Mouse (Mus musculus): ENCODE results near the gene Ankrd60. TPM values are rescaled to one million over a fixed set of nuclear protein-coding genes. Genes with fewer than 3 reads are reported as not detected.
A peak's percentile ranks its signal among the peaks of the same experiment; 100 is the strongest.

Gene Ankrd60
- polyA plus RNA-seq, 1 experiment from 2014 or later, result not detected

- Histone ChIP-seq H3K36me3 (ENCODE audit: control insufficient read depth, insufficient read depth, low read length) (no peaks in the 10 kb centered on the region), H3K9ac (ENCODE audit: low read length) (no peak overlapping the region), H3K27me3 (ENCODE audit: control insufficient read depth, insufficient read depth, low read length) (no peaks in the 10 kb centered on the region), H3K4me1 (ENCODE audit: control insufficient read depth, insufficient read depth, low read length) (0 out of 2 replicates have a peak, but pooled peaks cover 4% of the 10 kb centered on the region), H3K4me2 (ENCODE audit: low read depth, severe bottlenecking) (no peak overlapping the region), H3K9me3 (ENCODE audit: control insufficient read depth, low read length) (no peaks in the 10 kb centered on the region), H3K4me3 (ENCODE audit: low read depth, low read length) (no peak overlapping the region), H3K27ac (replicated peaks; ENCODE audit: low read depth, low read length) (no peak overlapping the region)
- DNase-seq (ENCODE audit: low spot score) (no peak), ATAC-seq (ENCODE audit: insufficient number of reproducible peaks, low FRiP score, low TSS enrichment, low read depth) (no peak)
- WGBS, result 86% methylated on average over 4 of the region's 4 CpGs
These were observed 35.4 kb downstream of the Ankrd60 start for GRCm38 (mm10) chr2:173542716-173543115.

GRCm38 (mm10) chr2:173541748-173542147 lies 36.4 kb downstream of the Ankrd60 start:
- Histone ChIP-seq H3K4me2 (ENCODE audit: low read depth, severe bottlenecking) (no peak overlapping the region), H3K27ac (replicated peaks; ENCODE audit: low read depth, low read length) (no peak overlapping the region), H3K4me1 (ENCODE audit: control insufficient read depth, insufficient read depth, low read length) (0 out of 2 replicates have a peak, but pooled peaks cover 4% of the 10 kb centered on the region), H3K9ac (ENCODE audit: low read length) (no peak overlapping the region), H3K9me3 (ENCODE audit: control insufficient read depth, low read length) (no peaks in the 10 kb centered on the region), H3K36me3 (ENCODE audit: control insufficient read depth, insufficient read depth, low read length) (no peaks in the 10 kb centered on the region), H3K4me3 (ENCODE audit: low read depth, low read length) (no peak overlapping the region), H3K27me3 (ENCODE audit: control insufficient read depth, insufficient read depth, low read length) (no peaks in the 10 kb centered on the region)
- 72% methylated on average over 4 of the region's 4 CpGs for WGBS
- ATAC-seq (ENCODE audit: insufficient number of reproducible peaks, low FRiP score, low TSS enrichment, low read depth) (no peak), DNase-seq (ENCODE audit: low spot score) (no peak)

DNA sequence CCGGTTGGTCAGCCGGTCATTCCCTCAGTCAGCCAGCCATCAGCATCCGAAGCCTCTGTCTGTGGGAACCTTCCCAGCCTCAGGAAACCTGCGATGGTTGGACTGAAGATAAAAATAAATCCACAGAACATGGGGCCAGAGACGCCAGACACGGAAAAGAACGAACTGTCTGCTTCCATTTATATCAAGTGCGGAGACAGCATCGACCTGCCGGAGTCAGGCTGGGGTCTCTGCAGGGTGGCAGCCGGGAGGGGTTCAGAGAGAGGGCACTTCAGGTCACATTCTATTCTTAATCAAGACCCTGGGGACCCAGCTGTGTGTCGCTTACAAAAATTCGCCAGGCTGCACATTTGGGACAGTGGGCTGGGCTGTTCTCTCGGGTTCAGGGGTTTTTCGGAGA lies 38.4 kb downstream of the Ankrd60 start:
- ATAC-seq (ENCODE audit: insufficient number of reproducible peaks, low FRiP score, low TSS enrichment, low read depth) (no peak), DNase-seq (ENCODE audit: low spot score) (no peak)
- Histone ChIP-seq H3K9ac (ENCODE audit: low read length) (no peak overlapping the region), H3K9me3 (ENCODE audit: control insufficient read depth, low read length) (no peaks in the 10 kb centered on the region), H3K4me3 (ENCODE audit: low read depth, low read length) (no peak overlapping the region), H3K4me1 (ENCODE audit: control insufficient read depth, insufficient read depth, low read length) (0 out of 2 replicates have a peak, but pooled peaks cover 4% of the 10 kb centered on the region), H3K4me2 (ENCODE audit: low read depth, severe bottlenecking) (no peak overlapping the region), H3K36me3 (ENCODE audit: control insufficient read depth, insufficient read depth, low read length) (no peaks in the 10 kb centered on the region), H3K27me3 (ENCODE audit: control insufficient read depth, insufficient read depth, low read length) (no peaks in the 10 kb centered on the region), H3K27ac (replicated peaks; ENCODE audit: low read depth, low read length) (no peak overlapping the region)
- WGBS, result 63% methylated on average over 15 of the region's 15 CpGs

GRCm38 (mm10) chr2:173535886-173536285 lies 42.3 kb downstream of the Ankrd60 start:
- 92% methylated on average over 9 of the region's 9 CpGs for WGBS
- no peaks in the 10 kb centered on the region for H3K27me3 ChIP-seq (ENCODE audit: control insufficient read depth, insufficient read depth, low read length)
- H3K4me2 ChIP-seq (ENCODE audit: low read depth, severe bottlenecking), result no peak overlapping the region
- H3K36me3 ChIP-seq (ENCODE audit: control insufficient read depth, insufficient read depth, low read length), result no peaks in the 10 kb centered on the region
- peaks cover 23% of the 10 kb centered on the region for H3K4me1 ChIP-seq (ENCODE audit: control insufficient read depth, insufficient read depth, low read length)
- no peak overlapping the region for H3K4me3 ChIP-seq (ENCODE audit: low read depth, low read length)
- DNase-seq (ENCODE audit: low spot score), result no peak
- no peak for ATAC-seq (ENCODE audit: insufficient number of reproducible peaks, low FRiP score, low TSS enrichment, low read depth)
- H3K9ac ChIP-seq (ENCODE audit: low read length), result no peak overlapping the region
- H3K9me3 ChIP-seq (ENCODE audit: control insufficient read depth, low read length), result no peaks in the 10 kb centered on the region
- H3K27ac ChIP-seq (replicated peaks; ENCODE audit: low read depth, low read length), result no peak overlapping the region

DNA sequence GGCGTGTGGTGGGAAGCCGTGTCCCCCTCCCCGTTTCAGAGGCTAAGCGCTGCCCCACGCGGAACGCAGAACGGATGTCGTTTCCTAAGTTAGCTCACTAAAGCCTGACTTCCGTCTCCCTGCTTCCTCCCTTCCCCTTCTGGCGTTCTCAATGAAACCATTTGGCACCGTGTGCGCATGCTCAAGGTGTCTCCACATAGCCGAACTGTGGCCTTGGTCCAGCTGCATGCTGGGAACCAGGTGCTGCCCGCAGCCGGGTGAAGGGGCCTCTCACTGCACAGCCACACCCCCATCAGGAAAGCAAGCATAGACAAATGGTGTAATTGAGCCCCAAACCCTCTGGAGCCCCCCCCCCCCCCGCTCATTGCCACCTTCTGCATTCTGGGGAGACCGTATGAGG lies 42.8 kb downstream of the Ankrd60 start:
- no peaks in the 10 kb centered on the region for H3K36me3 ChIP-seq (ENCODE audit: control insufficient read depth, insufficient read depth, low read length)
- H3K4me2 ChIP-seq (ENCODE audit: low read depth, severe bottlenecking), result no peak overlapping the region
- no peak overlapping the region for H3K4me3 ChIP-seq (ENCODE audit: low read depth, low read length)
- no peak overlapping the region for H3K9ac ChIP-seq (ENCODE audit: low read length)
- H3K9me3 ChIP-seq (ENCODE audit: control insufficient read depth, low read length), result no peaks in the 10 kb centered on the region
- H3K27me3 ChIP-seq (ENCODE audit: control insufficient read depth, insufficient read depth, low read length), result no peaks in the 10 kb centered on the region
- ATAC-seq (ENCODE audit: insufficient number of reproducible peaks, low FRiP score, low TSS enrichment, low read depth) (no peak), DNase-seq (ENCODE audit: low spot score) (no peak)
- H3K27ac ChIP-seq (replicated peaks; ENCODE audit: low read depth, low read length), result no peak overlapping the region
- WGBS, result 88% methylated on average over 18 of the region's 18 CpGs
- H3K4me1 ChIP-seq (ENCODE audit: control insufficient read depth, insufficient read depth, low read length), result peaks cover 23% of the 10 kb centered on the region

- DNase-seq (ENCODE audit: low spot score), result no peak
- no peak for ATAC-seq (ENCODE audit: insufficient number of reproducible peaks, low FRiP score, low TSS enrichment, low read depth)
- Histone ChIP-seq H3K9me3 (ENCODE audit: control insufficient read depth, low read length) (no peaks in the 10 kb centered on the region), H3K4me2 (ENCODE audit: low read depth, severe bottlenecking) (no peak overlapping the region), H3K4me3 (ENCODE audit: low read depth, low read length) (no peak overlapping the region), H3K36me3 (ENCODE audit: control insufficient read depth, insufficient read depth, low read length) (no peaks in the 10 kb centered on the region), H3K27me3 (ENCODE audit: control insufficient read depth, insufficient read depth, low read length) (no peaks in the 10 kb centered on the region), H3K9ac (ENCODE audit: low read length) (no peak overlapping the region), H3K4me1 (ENCODE audit: control insufficient read depth, insufficient read depth, low read length) (peaks cover 19% of the 10 kb centered on the region), H3K27ac (replicated peaks; ENCODE audit: low read depth, low read length) (no peak overlapping the region)
- WGBS, result 76% methylated on average over 7 of the region's 7 CpGs
These were observed 43.6 kb downstream of the Ankrd60 start for GRCm38 (mm10) chr2:173534581-173534980.

- DNase-seq (ENCODE audit: low spot score), result peak; percentile 39
- WGBS, result 37% methylated on average over 15 of the region's 15 CpGs
- H3K27ac ChIP-seq (replicated peaks; ENCODE audit: low read depth, low read length), result 0 out of 2 replicates have a peak overlapping the region, but pooled peaks have one; percentile 8
These were observed 45.3 kb downstream of the Ankrd60 start for GRCm38 (mm10) chr2:173532711-173533462.

DNA sequence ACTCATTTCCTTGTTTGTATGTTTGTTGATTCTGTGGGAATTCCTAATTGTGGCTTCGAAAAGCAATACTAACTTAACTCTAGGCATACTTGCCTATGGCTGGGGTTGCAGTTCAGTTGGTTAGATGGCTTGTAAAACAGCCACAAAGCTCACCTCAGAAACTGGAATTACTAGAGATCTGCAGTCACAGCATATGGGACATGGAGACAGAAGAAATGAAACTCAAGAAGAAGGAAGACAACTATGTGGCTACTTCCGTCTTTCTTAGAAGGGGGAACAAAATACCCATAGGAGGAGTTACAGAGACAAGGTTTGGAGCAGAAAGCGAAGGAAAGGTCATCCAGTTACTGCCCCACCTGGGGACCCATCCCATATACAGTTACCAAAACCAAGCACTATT lies 49.7 kb downstream of the Ankrd60 start:
- Histone ChIP-seq H3K4me3 (ENCODE audit: low read depth, low read length) (no peak overlapping the region), H3K9me3 (ENCODE audit: control insufficient read depth, low read length) (no peaks in the 10 kb centered on the region), H3K9ac (ENCODE audit: low read length) (no peak overlapping the region), H3K27me3 (ENCODE audit: control insufficient read depth, insufficient read depth, low read length) (no peaks in the 10 kb centered on the region), H3K36me3 (ENCODE audit: control insufficient read depth, insufficient read depth, low read length) (no peaks in the 10 kb centered on the region), H3K27ac (replicated peaks; ENCODE audit: low read depth, low read length) (no peak overlapping the region), H3K4me2 (ENCODE audit: low read depth, severe bottlenecking) (no peak overlapping the region), H3K4me1 (ENCODE audit: control insufficient read depth, insufficient read depth, low read length) (peaks cover 19% of the 10 kb centered on the region)
- 87% methylated on average over 3 of the region's 3 CpGs for WGBS
- DNase-seq (ENCODE audit: low spot score) (no peak), ATAC-seq (ENCODE audit: insufficient number of reproducible peaks, low FRiP score, low TSS enrichment, low read depth) (no peak)

More at GRCm38 (mm10) chr2:173532711-173533462, 45.3 kb downstream of the Ankrd60 start:
- Histone ChIP-seq H3K4me3 (ENCODE audit: low read depth, low read length) (no peak overlapping the region), H3K27me3 (ENCODE audit: control insufficient read depth, insufficient read depth, low read length) (no peaks in the 10 kb centered on the region), H3K4me2 (ENCODE audit: low read depth, severe bottlenecking) (0 out of 2 replicates have a peak overlapping the region, but pooled peaks have one; percentile 20), H3K36me3 (ENCODE audit: control insufficient read depth, insufficient read depth, low read length) (no peaks in the 10 kb centered on the region), H3K4me1 (ENCODE audit: control insufficient read depth, insufficient read depth, low read length) (peaks cover 19% of the 10 kb centered on the region), H3K9ac (ENCODE audit: low read length) (no peak overlapping the region), H3K9me3 (ENCODE audit: control insufficient read depth, low read length) (no peaks in the 10 kb centered on the region)
- no peak; the same call in 1 of the 2 replicates for ATAC-seq (ENCODE audit: insufficient number of reproducible peaks, low FRiP score, low TSS enrichment, low read depth)
